9 mouse cellular contexts compared by ENCODE assay signal in genomic region chr4:75212396-75213175, GRCm38 (mm10).
DNase-seq lines count a peak whose midpoint lies in the region; ATAC-seq lines count a peak whose summit lies in the region.
"Had no signal": no experiment of that assay in that cellular context is flagged by ENCODE, and none has a peak within 500 bp of the region (broad histone marks: within the 10 kb centered on the region; RNA-seq: fewer than 3 reads in every experiment).

No protein-coding gene starts in this region.

- H3K27ac ChIP-seq in forebrain, embryonic 15.5 days (replicated peaks): peak overlapping the region; percentile 74
- no peak overlapping the region; the same call in 1 of the 2 replicates for H3K27ac ChIP-seq in hindbrain, embryonic 14.5 days
- H3K27ac ChIP-seq: limb, embryonic 13.5 days had no signal

- no peaks in the 10 kb centered on the region for H3K36me3 ChIP-seq in forebrain, embryonic 15.5 days
- no peaks in the 10 kb centered on the region for H3K36me3 ChIP-seq in hindbrain, embryonic 14.5 days (replicated peaks; ENCODE audit: control insufficient read depth, insufficient read depth)
- H3K36me3 ChIP-seq: limb, embryonic 13.5 days had no signal

- H3K9me3 ChIP-seq in forebrain, embryonic 15.5 days: no peaks in the 10 kb centered on the region
- H3K9me3 ChIP-seq in hindbrain, embryonic 14.5 days (ENCODE audit: control insufficient read depth, low read length): no peaks in the 10 kb centered on the region
- H3K9me3 ChIP-seq: limb, embryonic 13.5 days had no signal

- H3K4me3 ChIP-seq in forebrain, embryonic 15.5 days: no peak overlapping the region
- no peak overlapping the region for H3K4me3 ChIP-seq in hindbrain, embryonic 14.5 days (replicated peaks; ENCODE audit: low read length)
- H3K4me3 ChIP-seq: limb, embryonic 13.5 days had no signal

- H3K27me3 ChIP-seq in forebrain, embryonic 15.5 days: no peaks in the 10 kb centered on the region
- H3K27me3 ChIP-seq in hindbrain, embryonic 14.5 days (ENCODE audit: control insufficient read depth, insufficient read depth, low read length): no peaks in the 10 kb centered on the region
- H3K27me3 ChIP-seq: limb, embryonic 13.5 days had no signal

- 0 out of 2 replicates have a peak overlapping the region, but pooled peaks have one; percentile 14 for H3K4me2 ChIP-seq in forebrain, embryonic 15.5 days (replicated peaks)
- H3K4me2 ChIP-seq in hindbrain, embryonic 14.5 days (replicated peaks): no peak overlapping the region
- H3K4me2 ChIP-seq: limb, embryonic 13.5 days had no signal

- ATAC-seq in forebrain, embryonic 15.5 days (replicated peaks): peak; percentile 100
- ATAC-seq in hindbrain, embryonic 14.5 days (ENCODE audit: low FRiP score): peak; percentile 96

- DNase-seq in hindbrain, embryonic 14.5 days (ENCODE audit: low spot score): peak; percentile 49
- peak; percentile 33 to 67 for DNase-seq in left cerebral cortex, postnatal 10 days (ENCODE audit: extremely low spot score in 1 of 2, low spot score in 2 of 2)
- peak; percentile 8 to 31 for DNase-seq in right cerebral cortex, adult 2 months (ENCODE audit: low spot score in 2 of 2)
- no peak for DNase-seq in lung, postnatal 36 days
- DNase-seq in adrenal gland, adult (ENCODE audit: inconsistent age in 2 of 2, low spot score in 1 of 2): no peak
- DNase-seq in kidney, adult 8-10 months: no peak
- DNase-seq: adrenal gland, postnatal 36 days had no signal

- intact Hi-C loops in left cerebral cortex, postnatal 10 days (cut with DNase I): no loop called here

- no peak overlapping the region for H3K9ac ChIP-seq in forebrain, embryonic 15.5 days (replicated peaks)
- no peak overlapping the region for H3K9ac ChIP-seq in hindbrain, embryonic 14.5 days
- H3K9ac ChIP-seq: limb, embryonic 13.5 days had no signal

- H3K4me1 ChIP-seq in forebrain, embryonic 15.5 days: peaks cover 9% of the 10 kb centered on the region
- H3K4me1 ChIP-seq in hindbrain, embryonic 14.5 days (replicated peaks; ENCODE audit: control insufficient read depth, insufficient read depth, low read length): no peaks in the 10 kb centered on the region
- H3K4me1 ChIP-seq: limb, embryonic 13.5 days had no signal

Comparison
In these comparisons a context has a peak if more than half of its experiments do, and no peak if none do; other contexts are left out.
1. DNase-seq: peak in hindbrain, embryonic 14.5 days (single experiment), left cerebral cortex, postnatal 10 days (2 of 2) and right cerebral cortex, adult 2 months (2 of 2); none in lung, postnatal 36 days (single experiment), adrenal gland, adult (0 of 2) and kidney, adult 8-10 months (0 of 2).